ENCODE assay signal across 31 mouse cellular contexts in genomic region chr17:56874936-56875651, GRCm38 (mm10). TPM values are rescaled to one million over a fixed set of nuclear protein-coding genes. Genes with fewer than 3 reads are reported as not detected.
A peak's percentile ranks its signal among the peaks of the same experiment; 100 is the strongest.
DNase-seq lines count a peak whose midpoint lies in the region; ATAC-seq lines count a peak whose summit lies in the region.
"Had no signal": no experiment of that assay in that cellular context is flagged by ENCODE, and none has a peak within 500 bp of the region (broad histone marks: within the 10 kb centered on the region; RNA-seq: fewer than 3 reads in every experiment).

1700061G19Rik (plus strand) TSS chr17:56875477.

- no peak within 1 kb of the TSS for H3K27ac ChIP-seq in embryonic facial prominence, embryonic 10.5 days (replicated peaks)
- H3K27ac ChIP-seq in liver, embryonic 12.5 days, result no peak within 1 kb of the TSS
- H3K27ac ChIP-seq: heart, embryonic 13.5 days; hindbrain, embryonic 10.5 days; hindbrain, embryonic 15.5 days; kidney, postnatal 0 days; liver, embryonic 13.5 days; macrophage had no signal

- peak within 1 kb of the TSS; percentile 5 for H3K4me3 ChIP-seq in megakaryocyte, embryonic 14.5 days (replicated peaks)
- no peak within 1 kb of the TSS for H3K4me3 ChIP-seq in embryonic facial prominence, embryonic 10.5 days
- H3K4me3 ChIP-seq in liver, embryonic 12.5 days, result no peak within 1 kb of the TSS
- H3K4me3 ChIP-seq: erythroblast, embryonic 14.5 days; heart, embryonic 13.5 days; hindbrain, embryonic 10.5 days; hindbrain, embryonic 15.5 days; liver, embryonic 13.5 days had no signal

- H3K27me3 ChIP-seq in megakaryocyte, embryonic 14.5 days (replicated peaks), result peaks cover 29% of the 10 kb centered on the region
- H3K27me3 ChIP-seq in embryonic facial prominence, embryonic 10.5 days (replicated peaks; ENCODE audit: low read depth, poor library complexity, severe bottlenecking), result no peaks in the 10 kb centered on the region
- H3K27me3 ChIP-seq in liver, embryonic 12.5 days (replicated peaks), result peaks cover 21% of the 10 kb centered on the region; the same call in 1 of the 2 replicates
- H3K27me3 ChIP-seq: heart, embryonic 13.5 days; hindbrain, embryonic 15.5 days; liver, embryonic 13.5 days had no signal

- H3K4me2 ChIP-seq in liver, embryonic 12.5 days, result no peak within 1 kb of the TSS
- H3K4me2 ChIP-seq: heart, embryonic 13.5 days; hindbrain, embryonic 15.5 days; liver, embryonic 13.5 days; midbrain, embryonic 11.5 days had no signal

- no peaks in the 10 kb centered on the region for H3K36me3 ChIP-seq in megakaryocyte, embryonic 14.5 days (replicated peaks; ENCODE audit: low read length)
- H3K36me3 ChIP-seq in embryonic facial prominence, embryonic 10.5 days (replicated peaks), result no peaks in the 10 kb centered on the region
- H3K36me3 ChIP-seq in liver, embryonic 12.5 days, result no peaks in the 10 kb centered on the region
- H3K36me3 ChIP-seq: heart, embryonic 13.5 days; hindbrain, embryonic 10.5 days; hindbrain, embryonic 15.5 days; liver, embryonic 13.5 days had no signal

- peaks cover 45% of the 10 kb centered on the region for H3K4me1 ChIP-seq in megakaryocyte, embryonic 14.5 days
- no peaks in the 10 kb centered on the region for H3K4me1 ChIP-seq in embryonic facial prominence, embryonic 10.5 days
- peaks cover 5% of the 10 kb centered on the region for H3K4me1 ChIP-seq in liver, embryonic 12.5 days
- H3K4me1 ChIP-seq: heart, embryonic 13.5 days; hindbrain, embryonic 10.5 days; hindbrain, embryonic 15.5 days had no signal

- no peak for ATAC-seq in liver, embryonic 12.5 days
- ATAC-seq: activated CD4-positive, CD25-positive, alpha-beta regulatory T cell, adult 4 months; forebrain, embryonic 16.5 days; lung, postnatal 0 days; midbrain, embryonic 16.5 days had no signal

- no peak within 1 kb of the TSS for H3K9ac ChIP-seq in liver, embryonic 12.5 days
- H3K9ac ChIP-seq: heart, embryonic 13.5 days; hindbrain, embryonic 15.5 days; liver, embryonic 13.5 days had no signal

- DNase-seq in adrenal gland, adult 2 months, result peak; percentile 41
- no peak for DNase-seq in adrenal gland, postnatal 25 days
- DNase-seq in thymus, postnatal 10 days (ENCODE audit: low spot score in 2 of 2), result peak; percentile 28 to 48
- no peak for DNase-seq in thymus, postnatal 0 days (ENCODE audit: low spot score)
- peak; percentile 64 for DNase-seq in thymus, postnatal 4 days
- no peak for DNase-seq in embryonic facial prominence, embryonic 10.5 days (ENCODE audit: low spot score)
- DNase-seq: cerebellum, adult 11 months; cerebellum, postnatal 10 days; heart, postnatal 10 days; kidney, adult 18-20 months; kidney, postnatal 4 days; liver, embryonic 13.5 days; lung, adult 18-20 months; right cerebral cortex, postnatal 25 days had no signal

- 87% methylated on average over 12 of the region's 12 CpGs for WGBS in embryonic facial prominence, embryonic 10.5 days
- WGBS in liver, embryonic 12.5 days (ENCODE audit: insufficient replicate concordance), result 62% methylated on average over 12 of the region's 12 CpGs

- peaks cover 5% of the 10 kb centered on the region; the same call in 1 of the 2 replicates for H3K9me3 ChIP-seq in megakaryocyte, embryonic 14.5 days
- H3K9me3 ChIP-seq in embryonic facial prominence, embryonic 10.5 days, result no peaks in the 10 kb centered on the region
- no peaks in the 10 kb centered on the region for H3K9me3 ChIP-seq in liver, embryonic 12.5 days (replicated peaks)
- H3K9me3 ChIP-seq: heart, embryonic 13.5 days; hindbrain, embryonic 10.5 days; hindbrain, embryonic 15.5 days; liver, embryonic 13.5 days had no signal

RNA-seq across cellular contexts. Expression of gene 1700061G19Rik, which starts in this region (rescaled TPM):
- total RNA-seq in adrenal gland, adult 2 months (2021), result 1 to 10 TPM; 2.7 to 5.1 TPM
- polyA plus RNA-seq in adrenal gland, adult 2 months (2012; rRNA removed), result 0.07 and 0.13 TPM in 2 replicates
- 5.4 and 8.9 TPM in 2 replicates for total RNA-seq in adrenal gland, postnatal 25 days (2021)
- 0.21 and 0.26 TPM in 2 replicates for polyA plus RNA-seq in thymus, postnatal 0 days (2015; fragmentation: Nextera tagmentation; extraction: Ambion mirVana)
- 0.36 TPM in 1 of 2 replicates, not detected in the other for polyA plus RNA-seq in megakaryocyte, embryonic 14.5 days (2012; ENCODE audit: insufficient read depth, low replicate concordance)
- 0.44 and 0.52 TPM in 2 replicates for polyA plus RNA-seq in embryonic facial prominence, embryonic 10.5 days (2016; fragmentation: Nextera tagmentation; extraction: Ambion mirVana)
- polyA plus RNA-seq in liver, embryonic 12.5 days (2016; fragmentation: Nextera tagmentation; extraction: Ambion mirVana), result 0.08 and 0.11 TPM in 2 replicates
- total RNA-seq: gastrocnemius, adult 8-10 months; gastrocnemius, postnatal 4 days; heart, adult 8-10 months; neutrophil, adult 5-6 weeks had no signal
- polyA plus RNA-seq: erythroblast, embryonic 14.5 days; macrophage had no signal

Comparison
In these comparisons a context has a peak if more than half of its experiments do, and no peak if none do; other contexts are left out.
1. DNase-seq: peak in adrenal gland, adult 2 months (single experiment), thymus, postnatal 10 days (2 of 2) and thymus, postnatal 4 days (single experiment); none in adrenal gland, postnatal 25 days (single experiment), thymus, postnatal 0 days (single experiment) and embryonic facial prominence, embryonic 10.5 days (single experiment).